Mouse (Mus musculus): ENCODE measurements at regions not wholly inside any gene's neighbourhood (a gene's known extent, or its start where the extent isn't known, plus 50 kb on each side); places are given as distances from the start of the nearest gene placed in this dataset.

GRCm38 (mm10) chr3:17461365-17461764 is 486.8 kb upstream of the Cypt12 start:
- TF ChIP-seq CTCF (IDR thresholded peaks at IDR 0.05; ENCODE audit: borderline replicate concordance, extremely low read depth, insufficient read depth, insufficient read length) = no peak
- no peak for TF ChIP-seq POLR2A (IDR thresholded peaks at IDR 0.05; ENCODE audit: borderline replicate concordance, extremely low read depth, insufficient read depth, insufficient read length, poor library complexity, severe bottlenecking)

Measured in brain, embryonic 14.5 days (tissue).